Mouse (Mus musculus) cerebellum, adult 11 months (tissue): ENCODE results near the gene Slc35a1.
A peak's percentile ranks its signal among the peaks of the same experiment; 100 is the strongest.
"Not testable (repeated sequence)": the region's sequence is repeated elsewhere in the genome, so short reads cannot be mapped to it uniquely, and the experiment has no call there.

Source experiments
- DNase-seq: peaks from one replicate; pipeline ENCODE4 v3.0.0; 2022

The Slc35a1 gene

GRCm38 (mm10) chr4:34686874-34687567, at the start of gene Slc35a1:
Gene Slc35a1 (minus strand): TSS chr4:34687438.
- DNase-seq: peak; percentile 94

DNA sequence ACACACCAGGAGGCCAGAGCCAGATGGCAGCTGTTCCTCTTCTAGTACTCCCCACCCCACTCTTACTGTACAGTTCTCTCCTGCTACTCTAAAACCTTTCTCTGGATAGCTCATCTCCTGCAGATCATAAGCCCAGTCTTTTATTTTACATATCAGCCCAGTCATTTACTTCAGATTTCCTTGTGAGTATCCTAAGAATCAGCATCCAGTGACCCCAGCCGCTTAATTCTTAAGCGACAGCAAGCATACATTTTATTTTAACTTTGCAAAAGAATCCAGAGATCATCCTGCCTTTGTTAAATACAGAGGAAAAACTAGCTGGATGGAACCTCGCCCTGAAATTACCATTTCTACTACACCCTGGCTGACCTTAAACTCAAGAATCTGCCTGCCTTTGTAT, 47.2 kb upstream of the Slc35a1 start:
- no peak for DNase-seq

GRCm38 (mm10) chr4:34733415-34733814, 46.2 kb upstream of the Slc35a1 start:
- not testable (repeated sequence) for DNase-seq

GRCm38 (mm10) chr4:34729851-34730341, 42.7 kb upstream of the Slc35a1 start, which contains the start of gene Cfap206:
Gene Cfap206 (minus strand): TSS chr4:34730206.
- DNase-seq: peak; percentile 10

DNA sequence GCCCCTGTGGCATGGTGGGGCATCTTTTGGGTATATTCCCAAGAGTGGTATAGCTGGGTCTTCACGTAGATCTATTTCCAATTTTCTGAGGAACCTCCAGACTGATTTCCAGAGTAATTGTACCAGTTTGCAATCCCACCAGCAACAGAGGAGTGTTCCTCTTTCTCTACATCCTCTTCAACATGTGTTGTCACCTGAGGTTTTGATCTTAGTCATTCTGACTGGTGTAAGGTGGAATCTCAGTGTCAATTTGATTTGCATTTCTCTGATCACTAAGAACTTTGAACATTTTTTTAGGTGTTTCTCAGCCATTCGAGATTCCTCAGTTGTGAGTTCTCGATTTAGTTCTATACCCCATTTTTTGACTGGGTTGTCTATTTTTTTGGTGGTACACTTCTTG, 38.5 kb upstream of the Slc35a1 start:
- not testable (repeated sequence) for DNase-seq

DNA sequence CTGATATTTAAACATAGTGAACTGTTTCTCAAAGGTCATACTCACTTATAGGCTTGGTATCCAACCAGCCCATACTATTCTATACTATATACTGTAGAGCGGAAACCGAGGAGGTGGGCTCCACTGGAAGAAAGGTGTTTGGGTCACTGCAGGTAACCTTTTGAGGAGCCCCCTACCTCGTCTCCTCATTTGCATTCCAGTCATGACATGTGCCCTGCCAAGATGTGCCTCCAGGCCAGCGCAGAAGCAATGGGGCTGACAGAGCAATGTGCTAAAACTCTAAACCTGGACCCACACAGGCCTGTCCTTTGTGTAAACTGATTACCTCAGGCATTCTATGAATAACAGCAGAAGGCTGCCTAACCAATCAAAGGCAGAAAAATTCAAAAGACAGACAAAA, 37.1 kb upstream of the Slc35a1 start:
- no peak for DNase-seq

GRCm38 (mm10) chr4:34723186-34723585, 35.9 kb upstream of the Slc35a1 start:
- no peak for DNase-seq

- no peak for DNase-seq
These were observed 33.1 kb upstream of the Slc35a1 start for GRCm38 (mm10) chr4:34720127-34720895.

- DNase-seq: no peak
These were observed 32.2 kb upstream of the Slc35a1 start for GRCm38 (mm10) chr4:34719421-34719820.

- no peak for DNase-seq
These were observed 27.8 kb upstream of the Slc35a1 start for GRCm38 (mm10) chr4:34715062-34715461.

- no peak for DNase-seq
These were observed 20.9 kb upstream of the Slc35a1 start for GRCm38 (mm10) chr4:34708127-34708526.

DNA sequence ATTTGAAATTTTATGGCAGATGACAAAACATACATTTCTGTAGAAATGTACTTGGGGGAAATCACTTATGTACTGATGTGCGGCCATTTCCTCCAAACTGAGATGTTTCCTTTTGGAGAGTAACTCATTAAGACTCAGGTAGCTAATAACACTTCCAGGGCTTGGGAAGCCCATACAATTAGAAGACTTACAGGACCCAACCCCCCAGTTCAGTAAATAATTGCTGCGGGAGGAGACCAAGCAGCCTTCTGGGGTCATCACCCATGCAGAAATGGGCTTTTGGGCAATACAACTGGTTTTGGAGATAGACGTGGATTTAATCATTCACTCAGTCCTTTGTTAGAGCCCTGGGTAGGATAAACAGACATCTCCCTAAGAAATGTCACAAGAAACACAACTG, 20.0 kb upstream of the Slc35a1 start:
- no peak for DNase-seq

- no peak for DNase-seq
These were observed 15.8 kb upstream of the Slc35a1 start for GRCm38 (mm10) chr4:34703029-34703428.

GRCm38 (mm10) chr4:34702231-34702630, 15.0 kb upstream of the Slc35a1 start:
- no peak for DNase-seq

- no peak for DNase-seq
These were observed 14.3 kb upstream of the Slc35a1 start for GRCm38 (mm10) chr4:34701528-34701927.

GRCm38 (mm10) chr4:34688021-34688420, 783 bp upstream of the Slc35a1 start:
- DNase-seq: no peak

GRCm38 (mm10) chr4:34680530-34680929, 6.7 kb downstream of the Slc35a1 start:
- no peak for DNase-seq

DNA sequence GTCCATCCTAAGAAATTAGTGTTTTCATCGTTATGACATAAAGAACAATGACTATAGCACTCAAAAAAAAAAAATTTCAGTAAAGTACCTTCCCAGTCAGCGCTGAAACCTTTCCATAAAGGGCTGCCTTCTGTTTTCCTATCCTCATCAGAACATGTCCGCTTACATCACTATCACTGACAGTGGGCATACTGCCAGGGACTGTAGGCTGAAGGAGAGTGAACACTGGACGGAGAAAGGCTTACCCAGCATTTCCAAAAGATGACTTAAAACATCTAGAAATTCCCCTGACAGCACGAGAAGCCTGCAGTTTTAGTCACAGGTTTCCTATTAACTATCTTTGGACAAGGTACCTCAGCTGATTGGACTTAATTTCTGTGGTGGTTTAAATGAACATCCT, 13.5 kb downstream of the Slc35a1 start:
- DNase-seq: no peak

DNA sequence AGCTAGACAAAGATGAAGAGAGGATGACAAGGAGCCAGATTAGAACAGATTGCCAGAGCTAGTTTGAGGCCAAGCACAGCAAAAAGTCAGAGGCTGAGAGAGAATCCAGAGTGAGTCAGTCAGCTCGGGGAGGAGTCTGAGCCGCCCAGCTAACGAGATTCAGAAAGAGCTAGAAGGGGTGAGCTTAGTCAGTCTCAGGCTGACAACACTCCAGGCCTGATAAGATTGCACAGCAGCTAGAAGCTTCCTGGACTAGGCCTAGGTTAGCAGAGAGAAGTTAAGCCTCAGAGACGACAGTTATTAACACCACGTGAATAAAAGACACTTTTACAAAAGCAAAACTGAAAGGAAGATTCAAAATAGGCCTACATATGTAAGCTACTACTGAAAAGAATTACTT, 19.3 kb downstream of the Slc35a1 start:
- DNase-seq: no peak

DNA sequence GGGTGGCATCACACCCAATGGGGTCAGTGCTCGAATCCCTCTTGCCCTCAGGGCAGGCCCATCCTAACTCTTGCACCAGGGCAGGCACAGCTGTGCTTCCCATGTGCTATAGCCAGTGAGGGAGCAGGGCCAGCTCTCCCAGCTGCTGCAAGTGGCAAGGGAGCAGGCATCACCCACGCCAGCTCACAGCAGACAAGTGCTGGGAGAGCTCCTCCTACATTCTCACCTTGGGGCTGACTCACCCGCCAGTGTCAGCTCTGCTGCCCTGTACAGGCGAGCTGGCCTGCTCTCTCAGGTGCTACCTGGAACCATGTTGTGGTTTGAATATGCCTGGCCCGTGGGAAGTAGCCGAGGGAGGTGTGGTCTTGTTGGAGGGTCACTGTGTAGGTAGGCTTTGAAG, 25.3 kb downstream of the Slc35a1 start:
- no peak for DNase-seq

DNA sequence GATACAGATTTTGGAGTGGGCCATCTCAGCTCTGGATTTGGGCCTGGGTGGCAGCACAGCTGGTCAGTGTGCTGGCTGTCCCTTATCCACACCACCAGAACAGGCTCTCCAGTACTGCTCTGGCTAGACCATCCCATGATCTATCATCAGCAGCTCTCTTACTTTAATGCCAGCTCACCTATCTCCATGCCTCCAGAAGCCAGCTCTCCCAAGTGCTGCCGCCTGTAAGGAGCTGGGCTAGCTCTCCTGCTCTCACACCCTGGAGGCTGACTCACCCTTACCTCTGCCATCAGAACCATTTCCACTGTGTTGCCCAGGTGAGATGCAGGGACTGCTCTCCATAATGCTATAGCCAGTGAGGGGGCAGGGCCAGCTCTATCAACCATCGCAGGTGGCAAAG, 25.7 kb downstream of the Slc35a1 start:
- DNase-seq: no peak

DNA sequence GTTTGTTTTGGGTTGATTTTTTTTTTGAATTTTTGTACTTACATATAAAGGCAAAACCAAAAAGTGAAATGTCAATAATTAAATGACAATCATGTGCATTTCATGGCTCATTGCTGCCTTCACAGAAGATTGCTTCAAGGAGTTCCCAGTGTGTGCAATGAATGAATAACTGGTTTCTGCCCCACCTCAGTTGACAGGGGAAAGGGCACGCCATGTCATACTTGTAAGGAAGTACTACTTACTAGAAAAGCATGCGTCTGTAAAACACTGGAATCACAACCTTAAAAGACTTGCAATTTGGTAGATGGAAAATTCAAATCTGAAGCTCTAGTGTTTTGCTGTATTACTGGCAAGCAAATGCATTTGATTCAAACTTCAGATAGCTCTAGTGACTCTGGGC, 28.2 kb downstream of the Slc35a1 start:
- DNase-seq: no peak

DNA sequence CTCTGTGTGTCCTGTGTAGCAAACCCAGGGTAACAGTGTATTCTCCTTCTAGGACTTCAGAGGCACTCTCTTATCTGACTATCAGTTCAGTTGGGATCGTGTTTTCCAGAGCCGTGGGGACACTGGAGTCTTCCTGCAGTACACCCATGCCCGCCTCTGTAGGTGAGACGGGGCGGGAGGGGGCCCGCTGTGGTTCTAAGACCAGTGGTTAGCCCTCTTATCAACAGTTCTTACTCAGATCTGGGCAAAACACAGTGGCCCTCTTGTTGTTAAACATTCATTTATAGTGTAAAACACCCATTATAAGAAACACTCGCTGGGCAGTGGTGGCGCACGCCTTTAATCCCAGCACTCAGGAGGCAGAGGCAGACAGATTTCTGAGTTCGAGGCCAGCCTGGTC, 31.1 kb downstream of the Slc35a1 start:
- DNase-seq: no peak

GRCm38 (mm10) chr4:34653179-34653578, 34.1 kb downstream of the Slc35a1 start:
- DNase-seq: no peak
